Mouse (Mus musculus): ENCODE measurements around the gene Pde4b.

The Pde4b gene

DNA sequence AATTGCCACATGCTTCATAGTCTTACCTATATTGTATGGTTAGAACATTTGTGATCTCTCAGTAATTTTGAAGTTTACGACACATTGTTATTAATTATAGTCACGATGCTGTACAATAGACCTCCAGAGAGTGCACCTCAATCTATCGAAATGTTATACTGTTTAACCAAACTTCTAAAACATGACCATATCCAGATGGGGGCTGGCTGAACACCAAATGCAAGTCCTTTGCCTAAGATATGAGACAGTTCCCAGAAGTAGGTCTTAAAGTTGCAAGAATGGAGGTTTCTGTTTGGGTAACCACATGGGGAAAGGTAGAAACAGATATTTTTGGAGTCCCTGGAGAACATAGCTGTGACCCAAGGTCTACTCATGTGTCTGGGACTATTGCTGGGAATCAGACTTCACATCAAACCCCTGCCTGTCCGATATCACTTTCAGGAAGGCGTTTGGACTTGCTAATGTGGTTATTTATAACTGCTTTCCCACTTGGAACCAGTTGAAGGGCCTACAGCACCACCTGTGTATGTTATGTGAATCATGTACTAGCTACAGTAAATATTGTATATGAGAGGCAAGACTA is 452.3 kb downstream of the Pde4b start:
- DNase-seq (ENCODE audit: low read depth) = no peak

DNA sequence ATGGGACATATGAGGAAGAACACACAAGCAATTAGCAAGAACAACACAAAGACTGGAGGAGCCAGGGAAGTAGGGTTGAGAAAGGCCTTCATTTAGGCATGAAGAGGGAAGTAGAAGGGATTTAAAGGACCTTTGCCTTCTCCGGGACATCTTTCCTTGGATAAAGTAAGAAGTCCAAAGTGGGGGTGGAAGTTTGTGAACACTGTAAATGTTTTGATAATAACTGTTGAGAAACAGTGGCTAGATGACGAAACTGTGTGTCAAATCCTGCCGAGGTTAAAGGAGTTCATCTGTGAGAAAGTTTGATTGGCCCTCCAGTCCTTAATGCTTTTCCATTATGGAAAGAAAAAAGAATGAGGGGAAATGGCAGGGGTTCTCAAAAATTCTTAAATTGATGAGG is 455.6 kb downstream of the Pde4b start:
- no peak for DNase-seq (ENCODE audit: low read depth)

DNA sequence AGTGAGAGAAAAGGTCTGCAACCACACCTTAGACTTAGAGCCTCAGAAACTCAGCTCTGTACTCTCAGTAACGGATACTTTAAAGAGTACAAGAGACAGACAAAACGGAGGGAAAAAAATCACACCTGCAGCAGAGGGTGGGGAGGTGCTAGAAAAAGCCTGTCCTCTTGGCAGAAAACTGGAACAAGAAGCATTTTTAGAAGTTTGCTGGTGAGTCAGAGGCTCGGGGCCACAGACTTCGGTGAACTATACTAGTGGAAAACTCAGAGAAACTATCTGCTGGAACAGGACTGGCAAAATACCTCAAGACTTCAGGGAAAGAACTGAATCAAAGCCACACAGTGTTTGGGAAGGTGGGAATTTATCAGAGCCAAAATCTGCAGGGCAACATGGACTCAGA is 457.9 kb downstream of the Pde4b start:
- no peak for DNase-seq (ENCODE audit: low read depth)

DNA sequence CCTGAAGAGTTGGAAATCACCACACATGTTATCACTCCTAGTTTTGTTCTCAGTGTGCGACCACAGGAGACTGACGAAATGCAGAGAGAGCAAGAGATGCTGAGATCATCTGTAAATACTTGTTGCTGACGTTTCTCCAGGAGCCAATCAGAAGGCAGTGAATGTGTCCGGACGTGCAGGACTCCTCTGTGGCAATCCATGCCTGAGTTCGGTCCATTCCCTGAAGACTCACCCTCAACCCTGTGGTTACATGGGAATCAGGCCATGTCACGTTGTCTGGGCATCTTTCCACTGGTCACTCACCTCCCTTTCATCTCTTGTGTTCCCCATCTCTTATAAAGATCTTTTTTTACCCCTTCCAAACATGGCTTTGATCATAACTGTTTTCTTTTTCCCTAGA is 468.2 kb downstream of the Pde4b start:
- DNase-seq (ENCODE audit: low read depth) = no peak

DNA sequence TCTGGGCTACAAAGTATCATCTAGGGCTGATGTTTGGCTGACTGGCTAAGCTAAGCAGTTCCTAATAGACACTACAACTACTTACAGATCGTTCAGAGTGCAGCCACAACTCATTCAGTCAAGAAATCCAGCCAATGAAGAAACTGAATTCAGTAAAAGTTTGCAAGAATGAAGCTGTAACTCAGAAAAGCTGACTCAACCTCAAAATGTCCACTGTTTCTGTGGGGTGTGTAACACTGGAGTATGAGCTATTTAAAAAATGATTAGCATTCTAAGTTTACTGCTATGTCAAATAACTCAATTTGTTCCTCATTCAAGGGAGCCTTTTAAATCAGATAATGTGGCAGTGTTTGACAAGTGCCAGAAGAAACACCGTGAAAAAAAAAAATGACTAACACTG is 469.7 kb downstream of the Pde4b start:
- DNase-seq (ENCODE audit: low read depth) = no peak

DNA sequence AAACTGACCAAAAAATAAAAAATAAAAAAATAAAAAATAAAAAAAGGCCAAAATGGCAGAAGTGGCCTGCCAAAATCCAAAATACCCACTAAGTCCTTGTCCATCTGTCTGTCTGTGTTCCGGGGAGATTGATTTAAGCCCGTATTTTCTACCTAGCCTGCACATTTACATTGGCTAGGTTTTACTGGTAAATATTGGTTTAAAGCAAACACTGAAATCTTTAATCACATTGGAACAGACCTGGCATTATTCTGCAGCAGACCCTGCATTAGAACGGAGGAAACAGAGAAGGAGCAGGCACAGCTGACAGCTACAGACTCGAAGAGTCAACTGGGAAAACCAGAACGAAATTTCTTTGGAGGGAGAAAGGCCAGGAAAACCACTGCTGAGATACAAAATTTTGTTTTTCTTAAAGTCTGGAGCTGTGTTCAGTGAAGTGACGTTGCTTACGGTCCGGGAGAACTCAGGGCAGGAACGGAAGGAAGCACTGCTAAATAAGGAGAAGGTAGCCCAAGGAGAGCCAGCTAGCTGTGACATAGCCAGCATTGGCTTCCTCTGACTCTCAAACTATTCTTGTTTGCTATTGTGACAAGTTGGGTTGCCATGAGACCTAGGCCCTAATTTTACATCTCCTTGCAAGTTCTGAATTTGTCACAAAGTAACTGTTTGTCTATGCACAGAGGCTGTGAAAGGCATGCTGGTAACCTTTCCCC is 470.3 kb downstream of the Pde4b start:
- peak; percentile 68 for DNase-seq (ENCODE audit: low read depth)

DNA sequence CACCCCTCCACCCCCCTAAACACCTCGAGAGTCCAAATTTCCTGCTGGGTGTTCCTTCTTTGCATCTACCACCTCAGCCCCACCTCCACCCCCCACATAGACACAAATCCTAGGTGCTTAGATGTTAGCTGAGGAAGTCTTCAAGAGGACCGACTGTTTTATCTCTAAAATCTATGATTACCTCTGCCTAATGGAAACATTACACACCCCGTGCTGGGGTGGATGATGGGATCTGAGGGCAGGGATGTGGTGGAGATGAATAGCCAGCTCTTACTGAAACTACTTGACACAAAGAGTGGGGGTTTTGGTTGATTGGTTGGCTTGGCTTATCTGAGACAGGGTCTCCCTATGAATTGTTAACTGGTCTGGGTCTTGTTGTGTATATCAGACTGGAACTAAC is 471.0 kb downstream of the Pde4b start:
- peak; percentile 60 for DNase-seq (ENCODE audit: low read depth)

DNA sequence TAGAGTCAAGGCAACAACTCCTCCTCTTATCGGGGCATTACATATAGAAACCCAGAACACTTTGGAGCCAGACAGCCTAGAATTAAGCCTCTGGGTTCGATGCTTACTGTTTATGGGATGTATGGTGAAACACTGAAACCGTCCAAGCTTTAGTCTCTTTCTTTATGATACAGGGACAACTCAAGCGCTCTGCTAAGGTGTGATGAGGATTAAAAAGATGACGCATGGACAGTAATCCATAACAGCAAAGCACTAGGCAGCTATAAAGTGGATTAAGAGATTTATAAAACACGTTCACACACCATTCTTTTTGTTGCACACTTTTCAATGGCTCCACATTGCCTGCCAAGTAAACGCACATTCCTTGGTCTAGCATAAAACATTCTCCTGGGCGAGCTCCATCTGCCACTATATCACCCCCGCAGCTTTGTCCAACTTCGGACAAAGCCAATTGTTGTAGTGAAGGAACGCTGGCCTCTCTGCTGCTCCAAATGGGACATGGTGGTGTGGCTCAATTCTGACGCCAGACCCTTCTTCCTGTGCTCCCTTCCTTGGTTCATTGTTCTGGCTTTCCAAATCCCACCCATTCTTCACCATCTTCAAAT is 473.4 kb downstream of the Pde4b start:
- no peak for DNase-seq (ENCODE audit: low read depth)

DNA sequence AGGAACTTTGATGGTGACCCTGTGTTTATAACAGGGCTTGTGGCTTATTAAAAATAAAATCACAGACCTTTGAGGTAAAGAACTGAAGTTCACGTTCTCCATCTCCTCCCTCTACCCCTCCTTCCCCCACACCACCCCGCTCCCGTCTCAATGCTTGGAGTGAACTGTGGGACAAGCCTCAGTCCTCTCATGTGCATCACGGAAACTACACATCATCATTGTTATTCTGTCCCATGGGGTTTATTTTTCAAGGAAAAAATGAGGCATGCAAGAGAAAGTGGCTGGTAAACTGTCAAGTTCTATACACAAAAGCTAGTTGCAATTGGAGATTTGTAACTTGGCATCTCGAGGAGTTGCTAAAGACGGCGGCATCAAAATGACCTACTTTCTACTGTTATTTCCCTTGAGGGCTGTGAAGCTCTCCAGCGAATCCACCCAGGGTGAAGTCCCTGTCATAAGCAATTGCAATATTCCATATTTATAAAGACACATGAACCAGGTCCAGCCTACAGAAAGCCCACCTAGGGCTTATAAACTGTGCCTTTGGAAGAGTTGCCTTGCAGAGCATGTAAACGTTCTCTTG is 476.0 kb downstream of the Pde4b start:
- no peak for DNase-seq (ENCODE audit: low read depth)

DNA sequence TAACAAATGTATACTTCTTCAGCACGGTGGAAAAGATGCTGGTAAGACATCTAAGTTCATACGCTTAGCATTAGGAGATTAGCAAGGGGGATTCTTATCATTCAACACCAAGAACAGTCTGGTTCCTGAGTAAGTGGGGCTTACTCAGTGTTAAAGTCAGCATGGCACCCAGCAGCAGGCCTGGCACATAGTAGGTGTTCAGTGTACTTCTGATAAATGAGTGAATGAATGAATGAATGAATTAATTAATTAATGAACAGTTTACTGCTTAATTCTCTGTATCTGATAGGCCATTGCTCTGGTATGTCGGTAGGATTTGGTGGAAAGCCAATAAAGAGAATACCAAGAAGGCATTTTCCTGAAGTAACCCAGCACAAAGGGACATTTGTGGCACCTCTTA is 476.9 kb downstream of the Pde4b start:
- DNase-seq (ENCODE audit: low read depth) = no peak

DNA sequence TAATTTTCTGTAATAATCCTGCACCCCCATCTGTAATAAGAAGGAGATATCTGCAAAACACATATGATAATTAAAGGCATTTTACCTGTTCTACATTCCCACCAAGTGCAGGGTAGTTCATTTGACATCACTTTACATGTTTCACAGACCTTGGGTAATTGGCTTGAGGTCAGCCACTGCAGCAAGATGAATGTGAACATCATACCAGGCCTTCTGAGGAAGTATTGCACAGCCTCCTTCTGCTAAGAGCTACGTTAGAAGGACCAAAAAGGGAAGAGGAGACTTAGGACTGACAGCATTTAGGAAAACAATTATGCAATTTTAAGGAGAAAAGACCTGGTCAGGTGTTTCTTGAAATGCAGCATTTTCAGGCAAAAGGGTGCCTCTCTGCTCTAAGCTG is 479.1 kb downstream of the Pde4b start:
- DNase-seq (ENCODE audit: low read depth) = no peak

DNA sequence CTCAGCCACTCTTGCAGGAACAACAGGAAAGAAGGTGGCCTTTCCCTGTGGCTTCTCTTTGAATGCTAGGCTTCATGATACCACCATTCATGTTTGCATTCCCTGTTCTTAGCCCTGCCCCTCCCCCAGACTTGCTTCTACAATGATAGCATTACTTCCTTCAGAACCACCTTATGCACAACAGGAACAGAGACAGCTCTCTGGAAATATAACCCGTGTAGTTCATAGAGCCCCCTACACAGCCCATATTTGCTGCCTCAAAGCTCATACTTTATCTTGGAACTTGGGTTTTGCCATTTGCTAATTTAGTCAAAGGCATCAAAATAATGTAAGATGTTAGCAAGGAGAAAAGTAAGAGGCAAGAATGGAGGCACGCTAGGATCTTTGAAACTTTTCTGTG is 479.8 kb downstream of the Pde4b start:
- DNase-seq (ENCODE audit: low read depth) = peak; percentile 41

DNA sequence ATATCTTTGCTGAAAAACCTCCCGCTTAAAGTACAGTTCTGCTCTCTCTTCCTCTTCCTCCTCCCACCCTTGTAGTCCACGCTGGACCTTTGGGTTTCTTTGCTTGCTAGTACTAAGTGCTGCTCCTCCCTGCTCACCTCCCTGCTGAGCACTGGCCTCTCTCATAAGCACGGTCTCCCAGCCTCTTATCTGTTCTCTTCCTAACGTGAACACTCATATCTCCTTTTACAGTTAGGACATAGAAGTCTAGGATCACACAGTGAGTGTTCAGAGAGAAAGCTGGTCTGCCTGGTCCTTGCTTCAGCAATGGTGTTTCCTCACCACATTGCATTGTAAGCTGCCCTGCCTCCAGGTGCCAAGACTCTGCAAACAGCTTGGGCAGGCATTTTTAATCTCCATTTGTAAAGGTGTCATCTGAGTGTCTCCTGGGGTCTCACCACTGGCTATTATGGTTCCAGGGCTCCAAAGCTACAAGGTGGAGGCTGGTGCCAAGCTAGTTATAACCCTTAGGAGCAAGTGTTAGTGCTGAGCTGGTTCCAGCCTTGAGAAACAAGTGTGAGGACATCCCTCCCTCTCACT is 480.4 kb downstream of the Pde4b start:
- DNase-seq (ENCODE audit: low read depth) = peak; percentile 52

DNA sequence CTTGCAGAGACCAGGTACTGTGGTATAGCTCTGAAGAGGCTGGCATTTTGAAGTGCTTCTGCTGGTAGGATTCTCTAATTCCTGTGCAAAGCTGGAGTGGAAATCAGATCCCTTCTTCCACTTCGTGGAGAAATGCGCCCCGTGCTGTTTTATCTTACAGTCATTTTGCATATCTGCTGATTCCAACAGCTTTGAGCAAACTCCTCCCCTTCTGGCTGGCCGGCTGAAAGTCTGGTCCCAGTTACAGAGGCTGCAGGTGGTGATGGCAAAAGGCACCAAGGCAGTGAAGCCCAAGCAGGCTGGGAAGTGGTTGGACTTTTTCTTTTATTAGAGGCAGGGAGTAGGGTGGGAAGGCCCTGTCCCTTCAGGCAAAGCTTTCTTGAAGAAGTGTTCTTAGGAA is 481.2 kb downstream of the Pde4b start:
- DNase-seq (ENCODE audit: low read depth) = peak; percentile 72

DNA sequence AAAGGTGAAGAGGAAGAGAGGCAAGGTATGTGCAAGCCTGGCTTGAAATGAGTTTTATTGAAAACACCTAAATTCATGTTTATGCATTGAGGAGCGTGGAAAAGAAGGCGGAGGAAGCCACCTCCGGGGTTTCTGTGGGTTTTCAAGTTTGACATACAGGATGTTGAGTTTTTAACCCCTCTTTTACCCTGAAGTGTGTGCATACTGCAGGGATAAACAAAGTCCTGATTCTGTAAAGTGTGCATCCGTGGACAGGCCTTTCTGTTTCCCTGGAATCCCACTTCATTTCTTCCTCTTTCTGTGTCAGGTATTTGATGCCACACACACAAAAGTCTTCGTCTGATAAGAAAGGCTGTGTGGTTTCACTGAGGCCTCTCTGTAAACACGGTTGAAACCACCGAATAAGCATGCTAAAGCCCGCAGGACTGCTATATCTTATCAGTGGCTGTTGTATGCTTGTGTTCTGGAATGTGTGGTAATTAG is 481.8 kb downstream of the Pde4b start:
- peak; percentile 92 for DNase-seq (ENCODE audit: low read depth)

DNA sequence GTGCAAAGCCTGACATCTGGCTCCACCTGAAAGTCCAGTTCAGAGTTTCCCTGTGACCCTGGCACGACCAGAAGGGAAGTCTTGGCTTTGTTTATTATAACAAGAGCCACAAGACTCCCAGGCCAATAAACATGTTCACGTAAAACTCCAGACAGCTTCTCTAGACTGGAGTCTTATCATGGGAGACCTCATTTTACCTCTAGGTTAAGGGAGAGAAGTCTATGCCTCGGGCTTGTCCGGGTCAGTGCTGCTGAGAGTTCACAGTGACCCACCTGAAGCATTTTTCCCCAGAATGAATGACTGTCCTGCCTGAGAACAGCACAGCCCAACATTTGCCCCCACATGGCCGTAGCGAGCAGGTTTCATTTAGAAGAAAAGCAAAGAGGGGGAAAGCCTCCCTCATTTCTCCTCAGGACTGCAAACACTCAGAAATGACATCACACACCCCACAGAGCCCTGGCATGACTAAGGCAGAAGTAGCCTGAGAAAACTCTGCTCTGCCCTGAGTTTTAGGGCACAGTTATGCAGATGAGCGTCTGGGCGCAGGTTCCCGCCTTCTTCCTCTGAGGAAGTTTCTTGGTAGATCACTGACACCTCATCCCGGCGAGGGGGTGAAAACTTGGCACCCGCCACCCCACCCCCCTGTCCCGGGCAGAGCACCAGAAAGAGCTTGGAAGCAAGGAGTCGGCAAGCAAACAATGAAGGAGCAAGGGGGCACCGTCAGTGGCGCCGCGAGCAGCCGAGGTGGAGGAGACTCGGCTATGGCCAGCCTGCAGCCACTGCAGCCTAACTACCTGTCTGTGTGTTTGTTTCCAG is 482.8 kb downstream of the Pde4b start:
- DNase-seq (ENCODE audit: low read depth) = peak; percentile 77

DNA sequence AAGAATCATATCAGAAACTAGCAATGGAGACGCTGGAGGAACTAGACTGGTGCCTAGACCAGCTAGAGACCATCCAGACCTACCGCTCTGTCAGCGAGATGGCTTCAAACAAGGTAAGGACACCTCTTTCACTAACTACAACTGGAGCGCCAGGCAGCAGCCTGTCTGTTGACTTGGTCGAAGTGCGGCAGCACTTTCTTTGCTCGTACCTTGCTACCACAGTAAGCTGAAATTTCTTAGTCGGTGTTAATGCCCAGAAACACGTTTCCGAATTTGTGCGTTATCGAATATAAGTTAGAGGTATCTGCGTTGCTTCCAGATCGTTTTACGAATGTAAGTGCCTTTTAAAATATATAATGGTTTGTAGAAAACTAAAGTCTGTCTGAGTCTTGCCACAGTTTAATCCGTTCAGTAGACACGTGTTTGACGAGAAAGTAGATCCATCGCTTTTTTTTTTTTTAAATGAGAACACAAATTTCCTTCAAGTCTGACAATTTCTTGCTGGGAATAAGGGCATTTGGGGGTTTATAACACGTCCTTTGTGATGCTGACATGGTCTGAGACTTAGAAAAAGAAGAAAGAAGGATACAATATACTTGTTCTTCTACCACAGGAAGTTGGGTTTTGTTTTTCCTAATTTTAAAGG is 483.5 kb downstream of the Pde4b start:
- DNase-seq (ENCODE audit: low read depth) = peak; percentile 73

DNA sequence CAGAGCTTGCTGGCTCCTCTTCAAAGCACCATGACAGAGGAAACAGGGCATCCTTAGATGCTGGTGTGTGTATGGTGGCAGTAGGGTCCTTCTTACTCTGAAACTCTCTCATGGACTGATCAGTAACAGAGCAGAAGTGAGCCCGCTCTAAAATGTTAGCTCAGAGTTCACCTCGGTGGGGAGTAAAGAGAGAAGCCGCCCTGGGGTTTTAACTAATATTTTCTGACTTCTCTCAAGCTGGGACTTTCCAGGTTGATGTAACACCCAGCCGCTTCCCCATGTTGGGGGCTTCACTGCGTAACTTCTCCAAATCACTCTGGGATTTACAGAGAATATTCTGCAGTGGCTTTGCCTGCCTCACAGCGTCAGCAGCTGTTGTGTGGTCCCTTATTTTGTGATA is 484.7 kb downstream of the Pde4b start:
- DNase-seq (ENCODE audit: low read depth) = peak; percentile 65

DNA sequence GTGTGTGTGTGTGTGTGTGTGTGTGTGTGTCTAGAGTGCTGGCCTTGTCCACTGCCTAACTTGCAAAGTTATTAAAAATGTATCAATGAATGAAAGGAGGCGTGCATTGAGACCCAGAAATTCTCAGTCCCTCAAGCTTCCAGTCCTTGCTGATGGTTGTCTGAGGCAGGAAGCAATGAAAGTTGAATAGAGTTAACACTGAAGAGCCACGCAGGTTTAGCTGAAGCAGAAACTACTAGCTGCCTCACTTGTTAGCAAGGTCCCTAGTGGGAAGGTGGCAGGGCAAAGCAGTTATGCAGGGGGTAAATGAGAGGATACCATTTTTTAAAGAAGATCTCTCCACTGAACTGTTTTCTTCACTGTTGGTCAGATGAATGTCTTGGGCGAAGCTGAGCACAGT is 485.2 kb downstream of the Pde4b start:
- peak; percentile 65 for DNase-seq (ENCODE audit: low read depth)

DNA sequence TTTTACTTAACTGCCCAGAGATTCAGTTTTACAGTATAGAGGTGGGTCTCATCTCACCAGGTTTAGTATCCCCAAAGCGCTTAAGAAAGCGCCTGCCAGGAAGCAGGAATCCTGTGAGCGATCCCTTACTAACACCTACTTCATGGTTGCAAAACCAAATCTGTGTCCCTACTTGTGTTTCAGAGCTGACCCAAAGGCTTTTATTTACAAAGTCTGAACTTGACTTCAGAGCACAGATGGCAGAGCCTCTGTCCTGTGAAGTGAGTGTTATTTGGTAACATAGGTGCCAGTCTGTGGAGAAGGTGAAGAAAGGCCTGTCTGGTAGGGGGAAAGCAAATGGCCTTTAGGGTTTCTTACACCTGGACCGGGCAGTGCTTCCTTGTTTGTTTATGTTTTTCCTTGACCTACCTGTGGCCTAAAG is 486.0 kb downstream of the Pde4b start:
- DNase-seq (ENCODE audit: low read depth) = peak; percentile 34

DNA sequence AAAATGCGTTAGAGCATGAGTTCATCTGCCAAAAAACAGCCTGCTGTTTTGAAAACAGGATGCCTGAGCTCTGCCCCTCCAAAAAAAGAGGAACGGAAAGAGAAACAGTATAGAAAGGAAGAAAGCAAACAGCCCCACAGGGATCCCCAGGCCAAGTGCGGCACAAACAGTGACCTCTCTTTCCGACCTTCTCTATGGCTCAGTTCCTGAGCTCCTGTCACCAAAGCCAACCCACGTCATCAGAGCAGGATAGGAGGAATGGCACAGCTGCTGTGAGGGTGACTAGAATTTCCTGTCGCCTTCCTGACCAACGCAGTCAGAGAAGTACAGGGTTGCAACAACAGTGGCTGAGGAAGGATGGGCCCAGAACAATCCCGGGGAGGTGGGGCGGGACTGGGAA is 486.9 kb downstream of the Pde4b start:
- peak; percentile 59 for DNase-seq (ENCODE audit: low read depth)
